Mouse (Mus musculus) adrenal gland (tissue): Measurements from ENCODE around the gene Zc3h7b.

Source experiments
- intact Hi-C: fragments of 180-260 bp; cut with DNase I; formaldehyde crosslinking; loops from one replicate; pipeline ENCODE4 v1.15.1; 2025

The Zc3h7b gene

GRCm38 (mm10) chr15:81785701-81786100 is 40.8 kb downstream of the Zc3h7b start:
- intact Hi-C loops, result no loop called here

GRCm38 (mm10) chr15:81787525-81787924 is 42.7 kb downstream of the Zc3h7b start:
- intact Hi-C loops, result no loop called here

GRCm38 (mm10) chr15:81792444-81792843 is 47.6 kb downstream of the Zc3h7b start:
- intact Hi-C loops, result no loop called here

GRCm38 (mm10) chr15:81796228-81796627 is 51.4 kb downstream of the Zc3h7b start:
- intact Hi-C loops, result no loop called here

GRCm38 (mm10) chr15:81797861-81798260 is 53.0 kb downstream of the Zc3h7b start:
- intact Hi-C loops, result no loop called here

GRCm38 (mm10) chr15:81798421-81798820 is 53.6 kb downstream of the Zc3h7b start:
- intact Hi-C loops, result no loop called here

GRCm38 (mm10) chr15:81800391-81800790 is 55.5 kb downstream of the Zc3h7b start:
- intact Hi-C loops, result no loop called here

- intact Hi-C loops, result no loop called here
Measured at GRCm38 (mm10) chr15:81802001-81802890, 57.4 kb downstream of the Zc3h7b start, which contains the start of gene Tef. Gene Tef, plus strand, starts transcription at chr15:81802421.

- intact Hi-C loops, result no loop called here
Measured at GRCm38 (mm10) chr15:81802941-81803351, 58.1 kb downstream of the Zc3h7b start.

- intact Hi-C loops, result no loop called here
Measured at GRCm38 (mm10) chr15:81803425-81803951, 58.6 kb downstream of the Zc3h7b start.

- intact Hi-C loops, result no loop called here
Measured at GRCm38 (mm10) chr15:81804172-81804571, 59.3 kb downstream of the Zc3h7b start.

GRCm38 (mm10) chr15:81804883-81805282 is 60.0 kb downstream of the Zc3h7b start:
- intact Hi-C loops, result loop anchor here (5.0 kb wide), 1 partner anchor 58 kb away; the partner anchor contains the start of genes Rangap1 and Zc3h7b

- intact Hi-C loops, result loop anchor here (5.0 kb wide), 1 partner anchor 58 kb away; the partner anchor contains the start of genes Rangap1 and Zc3h7b
Measured at GRCm38 (mm10) chr15:81805624-81806023, 60.8 kb downstream of the Zc3h7b start.

GRCm38 (mm10) chr15:81806621-81807404 is 62.0 kb downstream of the Zc3h7b start:
- intact Hi-C loops, result loop anchor here (5.0 kb wide), 1 partner anchor 60 kb away; the partner anchor contains the start of genes Rangap1 and Zc3h7b

GRCm38 (mm10) chr15:81808799-81809198 is 63.9 kb downstream of the Zc3h7b start:
- intact Hi-C loops, result loop anchor here (5.0 kb wide), 1 partner anchor 61 kb away; the partner anchor contains the start of genes Rangap1 and Zc3h7b

GRCm38 (mm10) chr15:81809550-81809949 is 64.7 kb downstream of the Zc3h7b start:
- intact Hi-C loops, result loop anchor here (5.0 kb wide), 1 partner anchor 62 kb away; the partner anchor contains the start of genes Rangap1 and Zc3h7b

GRCm38 (mm10) chr15:81810150-81810549 is 65.3 kb downstream of the Zc3h7b start:
- intact Hi-C loops, result no loop called here

GRCm38 (mm10) chr15:81810671-81811598 is 66.1 kb downstream of the Zc3h7b start:
- intact Hi-C loops, result no loop called here

GRCm38 (mm10) chr15:81811599-81811996 is 66.7 kb downstream of the Zc3h7b start:
- intact Hi-C loops, result no loop called here

- intact Hi-C loops, result no loop called here
Measured at GRCm38 (mm10) chr15:81812287-81812686, 67.4 kb downstream of the Zc3h7b start.
